Mouse (Mus musculus) ZHBTc4 (cell line): Measurements from ENCODE around the gene Ier5.
A peak's percentile ranks its signal among the peaks of the same experiment; 100 is the strongest.

Experiments used
- DNase-seq: peaks from one replicate; pipeline ENCODE4 v3.0.0-alpha.2; 2011; ENCODE audit warnings: low read depth, low spot score

The Ier5 gene

DNA sequence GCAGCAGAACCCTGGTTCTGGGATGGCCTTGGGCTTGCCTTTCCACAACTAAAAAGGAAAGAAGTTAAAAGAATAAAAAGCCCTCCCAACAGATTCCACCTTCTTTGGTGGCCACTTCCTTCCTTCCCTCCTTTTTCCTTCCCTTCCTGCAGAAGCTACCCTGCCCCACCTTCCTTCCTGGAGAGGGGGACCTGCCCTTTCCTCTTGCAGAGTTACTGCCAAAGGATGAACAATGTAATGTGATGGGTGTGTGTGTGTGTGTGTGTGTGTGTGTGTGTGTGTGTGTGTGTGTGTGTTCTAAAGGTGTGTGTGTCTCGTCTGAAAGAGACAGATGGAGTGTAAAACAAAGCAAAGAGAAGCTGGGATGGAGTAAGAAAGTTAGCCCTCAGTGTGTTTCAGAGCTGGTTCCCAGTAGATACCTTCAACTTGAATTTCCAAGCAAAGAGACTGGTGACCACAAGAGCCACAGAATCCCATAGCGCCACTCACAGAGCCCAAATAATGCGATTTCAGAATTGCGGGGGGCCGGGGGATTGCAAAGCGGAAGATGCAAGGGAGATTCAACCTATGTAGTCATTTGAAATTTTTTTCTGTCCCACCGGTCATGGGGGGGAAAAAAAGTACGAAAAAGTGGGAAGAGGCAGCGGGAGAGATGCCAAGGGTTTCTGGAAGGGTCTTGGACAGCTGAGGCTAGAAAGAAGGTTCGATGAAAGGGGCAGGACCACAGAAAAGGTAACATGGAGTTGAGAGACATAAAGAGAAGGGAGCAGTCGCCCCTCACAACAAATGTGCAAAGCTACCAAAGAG is 17.1 kb downstream of the Ier5 start:
- DNase-seq, result no peak

DNA sequence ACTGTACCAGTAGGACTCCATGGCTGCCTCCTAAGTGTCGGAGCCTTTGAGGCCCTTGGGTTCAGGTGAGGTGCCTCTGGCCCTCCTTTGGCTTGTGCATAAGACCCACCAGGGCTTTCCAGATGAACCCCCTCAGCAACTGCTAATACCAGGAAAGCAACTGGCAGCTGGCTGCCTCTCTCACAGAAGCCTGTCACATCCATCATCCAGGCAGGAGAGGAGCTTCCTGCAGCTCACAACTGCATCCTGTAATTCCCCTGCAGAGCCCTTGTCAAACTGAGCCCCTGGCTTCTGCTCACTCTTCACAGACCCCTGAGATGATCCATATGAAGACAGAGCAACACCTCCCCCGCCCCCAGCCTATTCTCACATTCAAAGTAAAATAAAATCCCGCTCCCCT is 21.8 kb downstream of the Ier5 start:
- no peak for DNase-seq

DNA sequence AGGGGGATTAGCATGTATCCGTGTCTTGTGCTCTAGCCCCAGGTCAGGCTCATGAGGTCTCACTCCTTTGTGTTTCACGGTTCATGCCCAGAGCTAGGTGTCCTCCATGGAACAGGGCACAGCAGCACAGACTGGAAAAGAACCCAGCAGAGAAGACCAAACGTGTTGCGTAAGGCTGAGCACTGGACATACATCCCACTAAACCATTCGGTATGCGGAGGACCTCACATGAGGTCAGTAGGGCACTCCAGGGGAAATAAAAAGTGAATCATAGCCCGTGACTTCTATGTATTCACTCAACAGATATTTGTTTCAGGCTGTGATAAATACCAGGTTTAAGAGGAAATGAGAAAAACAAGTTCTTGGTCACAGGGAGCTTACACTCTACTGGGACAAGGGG is 23.6 kb downstream of the Ier5 start:
- no peak for DNase-seq

GRCm38 (mm10) chr1:155074856-155075255 is 24.6 kb downstream of the Ier5 start:
- no peak for DNase-seq

- no peak for DNase-seq
Measured at GRCm38 (mm10) chr1:155073905-155074304, 25.5 kb downstream of the Ier5 start.

DNA sequence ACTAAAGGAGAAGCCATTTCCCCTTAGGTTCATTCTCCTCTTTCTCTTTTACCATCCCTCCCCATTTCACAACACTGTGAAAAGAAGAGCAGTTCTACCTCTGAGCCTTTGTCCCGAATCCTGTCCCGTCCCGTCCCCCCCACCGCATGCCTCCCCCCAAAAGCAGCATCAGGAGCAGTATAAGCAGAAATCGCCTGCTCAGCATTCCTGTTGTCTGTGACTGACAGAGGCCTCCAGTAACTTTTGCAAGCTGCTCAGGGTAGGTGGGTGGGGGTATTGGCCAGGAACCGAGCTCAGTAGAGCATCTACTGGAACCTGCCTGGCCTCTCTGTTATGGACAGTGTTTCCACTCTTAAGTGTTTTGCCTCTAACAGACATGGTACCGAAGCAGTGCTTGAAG is 26.3 kb downstream of the Ier5 start:
- no peak for DNase-seq

- DNase-seq, result peak; percentile 48
Measured at GRCm38 (mm10) chr1:155071287-155071876, 28.1 kb downstream of the Ier5 start.

GRCm38 (mm10) chr1:155070561-155071286 is 28.7 kb downstream of the Ier5 start:
- no peak for DNase-seq

DNA sequence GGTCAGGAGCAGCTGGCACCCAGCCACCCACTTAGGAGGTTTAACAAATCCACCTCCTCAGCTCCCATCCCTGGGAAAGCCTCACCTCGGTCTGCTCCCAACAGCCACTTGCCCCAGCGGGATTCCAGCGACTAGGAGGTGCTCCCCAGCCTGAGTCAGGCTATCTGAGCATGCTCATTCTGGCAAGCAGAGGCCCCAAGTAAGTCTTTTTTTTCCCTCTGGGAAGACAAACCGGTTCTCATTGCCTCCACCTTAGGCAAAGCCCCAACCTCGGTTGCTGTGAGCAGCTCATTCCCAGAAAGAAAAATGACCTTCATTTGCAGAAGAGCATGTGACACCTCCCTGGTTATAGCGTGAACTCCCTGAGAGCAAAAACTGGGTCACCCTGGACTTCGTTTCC is 29.7 kb downstream of the Ier5 start:
- DNase-seq, result no peak

DNA sequence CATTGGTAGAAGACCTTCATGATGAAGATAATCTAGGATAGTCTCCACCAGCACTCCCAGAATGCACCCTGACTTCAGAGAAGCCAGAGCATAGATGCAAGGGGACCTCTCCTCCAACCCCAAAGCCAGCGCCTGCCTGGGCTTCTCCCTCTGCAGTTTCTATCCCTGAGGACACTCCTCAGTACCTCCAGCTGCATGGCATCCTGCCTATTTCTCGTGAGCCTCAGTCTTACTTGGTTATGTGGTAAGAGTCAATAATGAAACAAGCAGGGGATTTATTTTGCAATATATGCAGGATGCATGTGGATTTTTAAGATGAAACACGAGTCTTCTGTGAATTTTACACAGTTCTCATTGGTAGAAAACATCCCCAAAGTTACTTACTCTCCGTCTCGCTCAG is 33.2 kb downstream of the Ier5 start:
- no peak for DNase-seq

GRCm38 (mm10) chr1:155065068-155065701 is 34.3 kb downstream of the Ier5 start:
- DNase-seq, result no peak

GRCm38 (mm10) chr1:155064649-155065048 is 34.8 kb downstream of the Ier5 start:
- DNase-seq, result no peak

GRCm38 (mm10) chr1:155064111-155064510 is 35.3 kb downstream of the Ier5 start:
- DNase-seq, result no peak

GRCm38 (mm10) chr1:155062963-155063362 is 36.5 kb downstream of the Ier5 start:
- DNase-seq, result no peak

DNA sequence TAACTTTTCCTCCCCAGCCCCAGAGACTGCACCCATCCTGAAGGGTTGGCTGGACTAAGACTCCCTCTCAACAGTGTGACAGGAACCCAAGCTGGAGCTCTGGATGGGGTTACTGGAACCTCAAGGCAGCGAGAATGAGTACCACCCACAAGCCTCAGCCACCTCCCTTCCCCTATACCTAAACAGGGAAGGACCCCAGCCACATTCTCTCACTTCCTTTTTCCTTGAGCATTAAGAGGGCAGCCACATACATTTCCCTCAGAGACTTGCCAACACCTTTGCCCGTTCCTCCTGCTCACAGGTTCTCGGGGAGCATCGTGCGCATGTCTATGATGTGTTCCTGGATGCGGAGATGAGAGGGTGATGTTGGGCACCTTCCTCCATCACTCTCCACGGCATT is 37.4 kb downstream of the Ier5 start:
- no peak for DNase-seq

DNA sequence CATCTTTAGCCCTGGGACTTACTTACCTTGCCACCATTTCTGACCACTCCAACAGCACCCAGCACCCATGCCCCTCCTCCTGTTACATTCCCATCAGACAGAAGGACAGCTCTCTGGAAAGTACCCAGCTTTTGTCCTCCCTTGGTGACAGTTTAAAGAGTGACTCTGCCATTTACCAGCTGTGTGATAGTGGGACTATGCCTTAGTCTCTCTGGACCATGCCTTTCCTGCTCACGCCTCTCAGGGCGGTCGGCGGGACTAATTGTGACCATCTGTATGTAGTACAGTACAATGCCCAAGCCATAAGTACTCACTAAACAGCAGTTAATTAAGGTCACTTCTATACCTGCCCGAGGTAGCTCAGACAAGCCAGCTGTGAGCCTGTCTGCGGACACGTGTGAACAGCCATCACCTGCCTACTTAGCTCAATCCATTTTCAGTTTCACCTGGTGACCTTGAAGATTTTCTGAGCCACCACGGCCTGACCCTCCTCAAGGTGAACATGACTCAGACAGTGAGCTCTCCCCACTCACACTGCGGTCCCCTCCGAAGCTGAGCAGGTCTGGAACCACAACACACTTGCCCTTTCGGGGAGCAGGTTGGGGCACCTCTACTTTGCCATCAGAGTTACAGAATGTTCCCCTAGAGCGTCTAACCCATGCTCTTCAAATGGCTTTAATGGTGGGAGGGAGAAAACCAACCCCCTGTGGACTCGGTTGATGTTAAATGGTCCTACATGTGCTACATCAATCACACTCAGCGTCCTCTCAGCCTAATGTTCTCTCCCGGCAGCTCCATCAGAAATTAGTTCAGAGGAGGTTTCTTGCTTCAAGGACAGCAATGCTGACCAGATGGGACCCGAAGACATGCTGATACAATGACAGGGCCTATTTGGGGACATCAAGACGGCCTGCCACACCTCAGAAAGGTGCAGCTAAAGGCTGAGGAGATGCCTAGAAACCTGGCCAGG is 38.3 kb downstream of the Ier5 start:
- DNase-seq, result no peak

GRCm38 (mm10) chr1:155060261-155060660 is 39.2 kb downstream of the Ier5 start:
- no peak for DNase-seq

GRCm38 (mm10) chr1:155059505-155059904 is 39.9 kb downstream of the Ier5 start:
- DNase-seq, result peak; percentile 50

- no peak for DNase-seq
Measured at GRCm38 (mm10) chr1:155058099-155059012, 41.1 kb downstream of the Ier5 start.

- DNase-seq, result peak; percentile 84
Measured at GRCm38 (mm10) chr1:155056166-155056565, 43.3 kb downstream of the Ier5 start.
